Mouse (Mus musculus): ENCODE data around the gene Tnnc2. TPM values are rescaled to one million over a fixed set of nuclear protein-coding genes. Genes with fewer than 3 reads are reported as not detected.
A peak's percentile ranks its signal among the peaks of the same experiment; 100 is the strongest.

Gene Tnnc2
- polyA plus RNA-seq, 1 experiment from 2014 or later, result not detected

DNA sequence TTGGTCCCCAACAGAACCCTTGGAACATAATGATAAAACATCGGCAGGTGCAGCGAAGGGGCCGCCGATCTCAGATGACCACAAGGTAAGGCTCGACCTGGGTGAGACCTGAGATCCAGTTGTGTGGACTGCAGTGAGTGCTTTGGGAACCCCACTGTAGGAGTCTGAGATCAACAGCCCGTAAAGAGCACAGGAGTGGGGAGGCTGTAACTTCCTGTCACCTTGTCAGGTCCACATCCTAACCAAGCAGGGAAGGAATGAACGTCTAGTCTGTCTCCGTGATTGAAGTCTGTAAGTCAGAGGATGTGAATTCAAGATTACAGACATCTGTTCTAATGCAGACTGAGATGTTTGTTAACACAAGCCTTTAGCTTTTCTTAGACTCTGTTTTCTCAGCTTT is 33.1 kb downstream of the Tnnc2 start:
- H3K9me3 ChIP-seq, result no peaks in the 10 kb centered on the region
- no peak for DNase-seq (ENCODE audit: low spot score)
- peaks cover 20% of the 10 kb centered on the region for H3K4me1 ChIP-seq
- peak overlapping the region; percentile 92 for H3K4me3 ChIP-seq
- WGBS, result 61% methylated on average over 8 of the region's 8 CpGs
- peaks cover 45% of the 10 kb centered on the region for H3K36me3 ChIP-seq (replicated peaks)
- peak overlapping the region; percentile 95; the same call in 1 of the 2 replicates for H3K27ac ChIP-seq (replicated peaks)
- H3K27me3 ChIP-seq (replicated peaks; ENCODE audit: low read depth, poor library complexity, severe bottlenecking), result no peaks in the 10 kb centered on the region

- under 1% methylated on average over 70 of the region's 70 CpGs for WGBS
- peak within 1 kb of the TSS; percentile 95 for H3K27ac ChIP-seq (replicated peaks)
These were observed 33.8 kb downstream of the Tnnc2 start, which contains the start of the genes Wfdc3 and Dnttip1 for GRCm38 (mm10) chr2:164745843-164746479. Gene Wfdc3, minus strand, starts transcription at chr2:164745931. Gene Dnttip1, plus strand, starts transcription at chr2:164745983.

DNA sequence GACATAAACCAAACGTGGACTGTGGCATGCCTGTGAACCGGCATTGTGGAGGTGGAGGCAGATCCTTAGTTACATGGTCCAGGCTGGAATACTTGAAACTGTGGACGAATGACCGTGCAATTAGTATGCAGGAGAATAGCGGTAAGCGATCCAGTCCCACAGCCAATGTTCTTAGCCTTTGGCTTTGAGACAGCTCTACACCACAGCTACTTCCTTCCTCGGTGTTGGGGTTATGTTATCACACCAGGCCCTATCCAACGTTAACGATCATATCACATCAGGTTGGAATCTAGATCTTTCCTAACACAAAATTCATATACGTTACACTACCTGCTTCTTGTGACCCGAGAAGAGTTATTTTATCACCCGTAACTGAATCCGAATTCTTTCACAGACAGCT is 34.8 kb downstream of the Tnnc2 start:
- no peaks in the 10 kb centered on the region for H3K27me3 ChIP-seq (replicated peaks; ENCODE audit: low read depth, poor library complexity, severe bottlenecking)
- no peak overlapping the region; the same call in 1 of the 2 replicates for H3K27ac ChIP-seq (replicated peaks)
- no peaks in the 10 kb centered on the region for H3K9me3 ChIP-seq
- H3K36me3 ChIP-seq (replicated peaks), result peaks cover 28% of the 10 kb centered on the region
- no peak for DNase-seq (ENCODE audit: low spot score)
- peaks cover 22% of the 10 kb centered on the region for H3K4me1 ChIP-seq
- 75% methylated on average over 13 of the region's 13 CpGs for WGBS
- H3K4me3 ChIP-seq, result peak overlapping the region; percentile 92

More at GRCm38 (mm10) chr2:164745843-164746479, 33.8 kb downstream of the Tnnc2 start, which contains the start of the genes Wfdc3 and Dnttip1:
- Histone ChIP-seq H3K4me3 (peak within 1 kb of the TSS; percentile 92), H3K36me3 (replicated peaks) (peaks cover 37% of the 10 kb centered on the region), H3K4me1 (peaks cover 20% of the 10 kb centered on the region), H3K9me3 (no peaks in the 10 kb centered on the region), H3K27me3 (replicated peaks; ENCODE audit: low read depth, poor library complexity, severe bottlenecking) (no peaks in the 10 kb centered on the region)
- DNase-seq (ENCODE audit: low spot score), result peak; percentile 96

GRCm38 (mm10) chr2:164739876-164740275 is 39.9 kb downstream of the Tnnc2 start:
- Histone ChIP-seq H3K4me1 (peaks cover 3% of the 10 kb centered on the region), H3K4me3 (no peak overlapping the region), H3K36me3 (replicated peaks) (no peaks in the 10 kb centered on the region), H3K27ac (replicated peaks) (no peak overlapping the region), H3K9me3 (no peaks in the 10 kb centered on the region), H3K27me3 (replicated peaks; ENCODE audit: low read depth, poor library complexity, severe bottlenecking) (no peaks in the 10 kb centered on the region)
- no peak for DNase-seq (ENCODE audit: low spot score)
- WGBS, result 59% methylated on average over 7 of the region's 7 CpGs

- no peak overlapping the region for H3K4me3 ChIP-seq
- no peak for DNase-seq (ENCODE audit: low spot score)
- no peaks in the 10 kb centered on the region for H3K9me3 ChIP-seq
- no peak overlapping the region for H3K27ac ChIP-seq (replicated peaks)
- no peaks in the 10 kb centered on the region for H3K27me3 ChIP-seq (replicated peaks; ENCODE audit: low read depth, poor library complexity, severe bottlenecking)
- WGBS, result 79% methylated on average over 3 of the region's 3 CpGs
- peaks cover 2% of the 10 kb centered on the region for H3K4me1 ChIP-seq
- H3K36me3 ChIP-seq (replicated peaks), result no peaks in the 10 kb centered on the region
These were observed 42.2 kb downstream of the Tnnc2 start for GRCm38 (mm10) chr2:164737377-164738090.

DNA sequence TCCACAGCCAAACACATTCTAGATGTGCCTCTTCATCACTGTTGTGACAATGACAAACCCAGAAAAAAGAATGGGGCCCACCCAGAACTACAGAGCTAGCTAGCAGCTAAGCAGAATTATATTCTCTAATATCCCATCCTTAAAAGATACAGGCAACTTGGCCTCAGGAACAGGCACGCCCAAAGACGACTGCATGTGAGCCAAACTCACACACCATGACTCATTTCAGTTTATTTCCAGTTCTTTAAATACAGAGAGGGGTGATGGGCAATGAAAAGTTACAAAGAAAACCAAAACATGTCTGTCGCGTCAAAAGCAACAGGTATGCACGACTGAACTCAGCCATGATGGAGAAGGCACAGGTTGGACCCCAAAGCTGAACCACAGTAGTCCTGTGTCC is 44.3 kb downstream of the Tnnc2 start:
- 90% methylated on average over 5 of the region's 5 CpGs for WGBS
- Histone ChIP-seq H3K27me3 (replicated peaks; ENCODE audit: low read depth, poor library complexity, severe bottlenecking) (no peaks in the 10 kb centered on the region), H3K4me1 (peaks cover 6% of the 10 kb centered on the region), H3K27ac (replicated peaks) (no peak overlapping the region), H3K4me3 (no peak overlapping the region), H3K9me3 (no peaks in the 10 kb centered on the region), H3K36me3 (replicated peaks) (no peaks in the 10 kb centered on the region)
- DNase-seq (ENCODE audit: low spot score), result no peak

GRCm38 (mm10) chr2:164734839-164735238 is 44.9 kb downstream of the Tnnc2 start:
- DNase-seq (ENCODE audit: low spot score), result no peak
- Histone ChIP-seq H3K27me3 (replicated peaks; ENCODE audit: low read depth, poor library complexity, severe bottlenecking) (no peaks in the 10 kb centered on the region), H3K27ac (replicated peaks) (no peak overlapping the region), H3K9me3 (no peaks in the 10 kb centered on the region), H3K36me3 (replicated peaks) (no peaks in the 10 kb centered on the region), H3K4me3 (no peak overlapping the region), H3K4me1 (peaks cover 4% of the 10 kb centered on the region; the same call in 1 of the 2 replicates)
- WGBS, result 88% methylated on average over 5 of the region's 5 CpGs

DNA sequence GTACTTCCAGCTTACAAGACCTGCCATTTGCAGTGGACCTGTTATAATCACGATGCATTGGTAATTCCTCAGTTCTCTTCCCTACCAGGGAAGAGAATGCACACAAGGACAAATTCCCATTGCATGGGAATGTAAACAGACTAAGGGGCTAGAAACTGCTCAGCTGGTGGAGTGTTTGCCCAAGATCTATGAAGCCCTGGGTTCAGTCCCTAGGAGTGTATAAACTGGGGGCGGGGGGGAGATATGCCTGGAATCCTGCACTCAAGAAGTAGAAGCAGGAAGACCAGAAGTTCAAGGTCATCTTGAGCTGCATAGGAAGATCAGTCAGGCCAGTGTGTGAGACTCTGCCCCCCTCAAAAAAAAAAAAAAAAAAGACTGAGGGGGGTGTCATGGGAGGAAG is 46.5 kb downstream of the Tnnc2 start:
- H3K9me3 ChIP-seq, result no peaks in the 10 kb centered on the region
- no peak for DNase-seq (ENCODE audit: low spot score)
- WGBS, result 87% methylated on average over 2 of the region's 2 CpGs
- peaks cover 4% of the 10 kb centered on the region; the same call in 1 of the 2 replicates for H3K4me1 ChIP-seq
- H3K27me3 ChIP-seq (replicated peaks; ENCODE audit: low read depth, poor library complexity, severe bottlenecking), result no peaks in the 10 kb centered on the region
- no peak overlapping the region for H3K4me3 ChIP-seq
- no peaks in the 10 kb centered on the region for H3K36me3 ChIP-seq (replicated peaks)
- H3K27ac ChIP-seq (replicated peaks), result no peak overlapping the region

GRCm38 (mm10) chr2:164731719-164732118 is 48.0 kb downstream of the Tnnc2 start:
- H3K27me3 ChIP-seq (replicated peaks; ENCODE audit: low read depth, poor library complexity, severe bottlenecking), result peaks cover 5% of the 10 kb centered on the region; the same call in 1 of the 2 replicates
- no peak overlapping the region for H3K4me3 ChIP-seq
- no peaks in the 10 kb centered on the region for H3K36me3 ChIP-seq (replicated peaks)
- no peak overlapping the region for H3K27ac ChIP-seq (replicated peaks)
- WGBS, result 83% methylated on average over 5 of the region's 5 CpGs
- H3K9me3 ChIP-seq, result no peaks in the 10 kb centered on the region
- peaks cover 4% of the 10 kb centered on the region; the same call in 1 of the 2 replicates for H3K4me1 ChIP-seq
- no peak for DNase-seq (ENCODE audit: low spot score)

Other genes with a start within 250 kb of the Tnnc2 start
- 59.8 and 62.7 TPM in 2 replicates for gene Wfdc2, start 217.6 kb downstream of the Tnnc2 start, polyA plus RNA-seq (2016; fragmentation: Nextera tagmentation; extraction: Ambion mirVana)
- not detected in 2 replicates for gene Spint3, start 206.5 kb downstream of the Tnnc2 start, polyA plus RNA-seq (2016; fragmentation: Nextera tagmentation; extraction: Ambion mirVana)
- gene Wfdc6a, start 194.5 kb downstream of the Tnnc2 start, polyA plus RNA-seq (2016; fragmentation: Nextera tagmentation; extraction: Ambion mirVana), result not detected in 2 replicates
- gene Eppin, start 186.4 kb downstream of the Tnnc2 start, polyA plus RNA-seq (2016; fragmentation: Nextera tagmentation; extraction: Ambion mirVana), result not detected in 2 replicates
- not detected in 2 replicates for gene Wfdc6b, start 166.4 kb downstream of the Tnnc2 start, polyA plus RNA-seq (2016; fragmentation: Nextera tagmentation; extraction: Ambion mirVana)
- not detected in 2 replicates for gene Wfdc8, start 166.3 kb downstream of the Tnnc2 start, polyA plus RNA-seq (2016; fragmentation: Nextera tagmentation; extraction: Ambion mirVana)
- not detected in 2 replicates for gene Wfdc16, start 141.2 kb downstream of the Tnnc2 start, polyA plus RNA-seq (2016; fragmentation: Nextera tagmentation; extraction: Ambion mirVana)
- not detected in 2 replicates for gene Wfdc10, start 123.9 kb downstream of the Tnnc2 start, polyA plus RNA-seq (2016; fragmentation: Nextera tagmentation; extraction: Ambion mirVana)
- not detected in 2 replicates for gene Wfdc9, start 123.4 kb downstream of the Tnnc2 start, polyA plus RNA-seq (2016; fragmentation: Nextera tagmentation; extraction: Ambion mirVana)
- gene Wfdc11, start 105.9 kb downstream of the Tnnc2 start, polyA plus RNA-seq (2016; fragmentation: Nextera tagmentation; extraction: Ambion mirVana), result not detected in 2 replicates
- 0.14 TPM in 1 of 2 replicates, not detected in the other for gene Wfdc13, start 94.9 kb downstream of the Tnnc2 start, polyA plus RNA-seq (2016; fragmentation: Nextera tagmentation; extraction: Ambion mirVana)
- not detected in 2 replicates for gene Spint4, start 81.5 kb downstream of the Tnnc2 start, polyA plus RNA-seq (2016; fragmentation: Nextera tagmentation; extraction: Ambion mirVana)
- not detected in 2 replicates for gene Spint5, start 64.7 kb downstream of the Tnnc2 start, polyA plus RNA-seq (2016; fragmentation: Nextera tagmentation; extraction: Ambion mirVana)
- gene Wfdc3, start 34.0 kb downstream of the Tnnc2 start, polyA plus RNA-seq (2016; fragmentation: Nextera tagmentation; extraction: Ambion mirVana), result 0.87 and 0.95 TPM in 2 replicates
- gene Dnttip1, start 34.0 kb downstream of the Tnnc2 start, polyA plus RNA-seq (2016; fragmentation: Nextera tagmentation; extraction: Ambion mirVana), result 85.1 and 88.8 TPM in 2 replicates
- gene Ube2c, start 10.1 kb downstream of the Tnnc2 start, polyA plus RNA-seq (2016; fragmentation: Nextera tagmentation; extraction: Ambion mirVana), result 571 and 605 TPM in 2 replicates
- 10.7 and 11.9 TPM in 2 replicates for gene Snx21, start 5.9 kb upstream of the Tnnc2 start, polyA plus RNA-seq (2016; fragmentation: Nextera tagmentation; extraction: Ambion mirVana)
- 13.9 and 15.8 TPM in 2 replicates for gene Acot8, start 24.9 kb upstream of the Tnnc2 start, polyA plus RNA-seq (2016; fragmentation: Nextera tagmentation; extraction: Ambion mirVana)
- gene Zswim3, start 25.1 kb upstream of the Tnnc2 start, polyA plus RNA-seq (2016; fragmentation: Nextera tagmentation; extraction: Ambion mirVana), result 8.5 and 8.6 TPM in 2 replicates
- gene Zswim1, start 42.7 kb upstream of the Tnnc2 start, polyA plus RNA-seq (2016; fragmentation: Nextera tagmentation; extraction: Ambion mirVana), result 24.2 and 27.1 TPM in 2 replicates
- not detected in 2 replicates for gene Spata25, start 48.6 kb upstream of the Tnnc2 start, polyA plus RNA-seq (2016; fragmentation: Nextera tagmentation; extraction: Ambion mirVana)
- gene Ctsa, start 52.9 kb upstream of the Tnnc2 start, polyA plus RNA-seq (2016; fragmentation: Nextera tagmentation; extraction: Ambion mirVana), result 95.8 and 100 TPM in 2 replicates
- gene Neurl2, start 53.5 kb upstream of the Tnnc2 start, polyA plus RNA-seq (2016; fragmentation: Nextera tagmentation; extraction: Ambion mirVana), result 4.8 and 5.4 TPM in 2 replicates
- 36.7 and 40.7 TPM in 2 replicates for gene Pltp, start 77.7 kb upstream of the Tnnc2 start, polyA plus RNA-seq (2016; fragmentation: Nextera tagmentation; extraction: Ambion mirVana)
- gene Pcif1, start 99.3 kb upstream of the Tnnc2 start, polyA plus RNA-seq (2016; fragmentation: Nextera tagmentation; extraction: Ambion mirVana), result 77.2 and 81.2 TPM in 2 replicates
- 17.4 and 18.2 TPM in 2 replicates for gene Zfp335, start 131.8 kb upstream of the Tnnc2 start, polyA plus RNA-seq (2016; fragmentation: Nextera tagmentation; extraction: Ambion mirVana)
- gene Mmp9, start 160.8 kb upstream of the Tnnc2 start, polyA plus RNA-seq (2016; fragmentation: Nextera tagmentation; extraction: Ambion mirVana), result 0.28 and 0.77 TPM in 2 replicates
- gene Slc12a5, start 180.8 kb upstream of the Tnnc2 start, polyA plus RNA-seq (2016; fragmentation: Nextera tagmentation; extraction: Ambion mirVana), result 1.5 and 1.7 TPM in 2 replicates

All from embryonic facial prominence, embryonic 10.5 days (tissue).